Mouse (Mus musculus) urinary bladder, adult 2 months (tissue): ENCODE data around the gene Tspyl4. TPM values are rescaled to one million over a fixed set of nuclear protein-coding genes. Genes with fewer than 3 reads are reported as not detected.
"Not testable (repeated sequence)": the region's sequence is repeated elsewhere in the genome, so short reads cannot be mapped to it uniquely, and the experiment has no call there.

Experiments
- DNase-seq: peaks from one replicate; pipeline ENCODE4 v3.0.0; 2022; ENCODE audit warnings: low spot score
- polyA plus RNA-seq: library from polyadenylated mRNA; depleted of rRNA; stranded (reverse); fragments of >200 nt; gene quantifications from 2 replicates; pipeline ENCODE4 v1.2.3, GENCODE M21; 2012; rRNA removed

The Tspyl4 gene
- polyA plus RNA-seq, result 11.1 and 15.2 TPM in 2 replicates

GRCm38 (mm10) chr10:34297299-34297979, at the start of gene Tspyl4:
Gene Tspyl4 (plus strand): TSS chr10:34297442.
- peak; percentile 61 for DNase-seq

GRCm38 (mm10) chr10:34247757-34248156, 49.5 kb upstream of the Tspyl4 start:
- DNase-seq, result no peak

DNA sequence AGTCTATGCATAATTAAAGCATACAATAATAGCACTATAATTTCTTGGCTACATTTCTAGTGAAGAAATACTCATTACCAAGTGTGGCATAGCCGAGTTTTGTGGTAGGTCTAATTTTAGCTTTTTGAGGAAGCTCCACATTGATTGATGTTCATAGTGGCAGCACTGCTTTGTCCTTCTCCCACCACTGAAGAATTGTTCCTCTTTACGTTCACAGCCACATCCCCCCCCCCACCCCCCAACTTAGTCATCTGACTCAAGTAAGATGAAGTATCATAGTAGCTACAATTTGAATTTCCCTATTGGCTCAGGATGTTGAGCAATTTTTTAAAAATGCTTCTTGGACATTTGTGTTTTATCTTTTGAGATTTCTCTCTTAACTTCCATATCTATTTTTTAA, 47.6 kb upstream of the Tspyl4 start:
- DNase-seq, result no peak

GRCm38 (mm10) chr10:34252833-34253232, 44.4 kb upstream of the Tspyl4 start:
- DNase-seq, result not testable (repeated sequence)

- no peak for DNase-seq
These were observed 32.1 kb upstream of the Tspyl4 start for GRCm38 (mm10) chr10:34265106-34265505.

DNA sequence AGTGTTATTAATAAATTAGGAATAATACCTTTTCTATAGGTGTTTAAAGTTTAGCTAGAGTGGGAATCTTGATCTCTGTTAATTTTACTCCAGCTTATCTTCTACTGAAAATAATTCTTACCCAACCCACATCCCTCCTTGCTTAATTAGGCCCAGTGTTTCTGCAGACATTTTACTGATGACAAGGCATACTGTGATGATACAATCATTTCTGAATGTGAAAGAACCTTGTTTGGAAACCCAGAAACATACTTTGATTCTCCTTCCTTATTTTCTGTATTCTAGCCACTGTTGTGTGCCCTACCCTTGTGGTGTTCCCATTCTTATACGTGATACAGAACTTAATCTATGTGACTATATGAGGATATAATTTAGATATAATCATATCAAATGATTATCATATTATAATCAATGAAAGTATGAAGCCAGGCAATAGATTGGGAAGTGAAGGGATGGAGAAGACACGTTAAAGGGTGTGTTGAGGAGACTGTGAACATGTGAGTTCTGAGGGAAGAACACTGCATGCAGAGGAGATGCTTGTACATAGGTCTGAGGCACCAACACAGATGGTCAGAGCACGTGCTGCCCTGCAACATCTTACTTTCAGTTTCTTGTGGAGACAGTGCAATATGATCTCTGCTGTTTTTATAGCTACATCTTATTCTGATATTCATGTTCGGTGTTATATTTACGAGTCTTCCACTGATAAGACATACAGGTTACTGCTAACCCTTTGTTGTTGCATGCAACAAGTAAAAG, 29.8 kb upstream of the Tspyl4 start:
- no peak for DNase-seq

DNA sequence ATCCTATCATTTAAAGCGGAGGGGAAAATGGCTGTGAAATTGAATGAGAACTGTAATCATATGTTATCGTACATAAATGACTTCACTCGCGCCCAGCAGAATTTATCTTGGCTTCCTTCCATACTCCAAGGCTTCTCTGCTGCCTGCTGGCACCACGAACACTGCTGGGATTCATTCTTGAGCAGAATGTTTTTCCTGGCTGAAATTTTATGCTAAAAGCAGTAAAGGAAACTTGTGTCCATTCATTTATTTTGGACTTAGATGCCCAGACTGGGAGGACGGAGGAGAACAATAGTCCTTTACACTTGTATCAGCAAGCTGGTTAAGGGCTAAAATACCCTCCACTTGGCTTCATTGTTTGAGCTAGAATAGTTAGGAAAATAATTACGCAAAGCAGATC, 25.6 kb upstream of the Tspyl4 start:
- DNase-seq, result no peak

GRCm38 (mm10) chr10:34280591-34281175, 16.6 kb upstream of the Tspyl4 start:
- DNase-seq, result no peak

GRCm38 (mm10) chr10:34281211-34281961, 15.9 kb upstream of the Tspyl4 start:
- no peak for DNase-seq

GRCm38 (mm10) chr10:34281962-34282388, 15.3 kb upstream of the Tspyl4 start, which contains the start of gene Tspyl1:
Gene Tspyl1 (plus strand): TSS chr10:34282190.
- peak; percentile 97 for DNase-seq

GRCm38 (mm10) chr10:34282420-34283238, 14.6 kb upstream of the Tspyl4 start:
- DNase-seq, result no peak

DNA sequence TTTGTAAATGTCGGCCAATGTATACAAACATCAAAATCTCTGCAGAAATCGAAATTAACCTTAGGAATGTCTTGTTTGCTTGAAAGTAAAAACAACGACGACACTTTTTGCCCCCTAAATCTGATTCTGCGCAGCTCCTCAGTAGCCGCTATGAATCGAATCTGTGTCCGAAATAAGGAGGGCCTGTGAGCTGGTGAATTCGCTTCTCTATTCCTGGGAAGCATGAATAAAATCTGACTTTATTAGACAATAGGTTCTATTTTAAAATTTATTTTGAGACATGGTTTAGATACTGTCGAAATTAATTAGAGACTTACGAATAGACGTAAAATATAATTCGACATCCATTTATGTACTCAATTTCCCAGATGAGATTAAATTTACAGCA, 337 bp upstream of the Tspyl4 start:
- DNase-seq, result no peak

DNA sequence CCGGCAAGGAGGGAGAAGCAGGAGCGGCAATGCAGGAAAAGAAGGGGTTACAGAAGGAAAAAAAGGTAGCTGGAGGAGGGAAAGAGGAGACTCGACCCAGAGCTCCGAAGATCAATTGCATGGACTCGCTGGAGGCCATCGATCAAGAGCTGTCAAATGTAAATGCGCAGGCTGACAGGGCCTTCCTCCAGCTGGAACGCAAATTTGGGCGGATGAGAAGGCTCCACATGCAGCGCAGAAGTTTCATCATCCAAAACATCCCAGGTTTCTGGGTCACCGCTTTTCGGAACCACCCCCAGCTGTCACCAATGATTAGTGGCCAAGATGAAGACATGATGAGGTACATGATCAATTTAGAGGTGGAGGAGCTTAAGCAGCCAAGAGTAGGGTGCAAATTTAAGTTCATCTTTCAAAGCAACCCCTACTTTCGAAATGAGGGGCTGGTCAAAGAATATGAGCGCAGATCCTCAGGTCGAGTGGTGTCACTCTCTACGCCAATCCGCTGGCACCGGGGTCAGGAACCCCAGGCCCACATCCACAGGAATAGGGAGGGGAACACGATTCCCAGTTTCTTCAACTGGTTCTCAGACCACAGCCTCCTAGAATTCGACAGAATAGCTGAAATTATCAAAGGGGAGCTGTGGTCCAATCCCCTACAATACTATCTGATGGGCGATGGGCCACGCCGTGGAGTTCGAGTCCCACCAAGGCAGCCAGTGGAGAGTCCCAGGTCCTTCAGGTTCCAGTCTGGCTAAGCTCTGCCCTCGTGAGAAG, 925 bp downstream of the Tspyl4 start:
- DNase-seq, result no peak

- no peak for DNase-seq
These were observed 3.1 kb downstream of the Tspyl4 start for GRCm38 (mm10) chr10:34300368-34300767.

- no peak for DNase-seq
These were observed 9.8 kb downstream of the Tspyl4 start for GRCm38 (mm10) chr10:34307070-34307469.

GRCm38 (mm10) chr10:34309915-34310685, 12.9 kb downstream of the Tspyl4 start:
- DNase-seq, result no peak

GRCm38 (mm10) chr10:34312536-34312935, 15.3 kb downstream of the Tspyl4 start:
- no peak for DNase-seq

- DNase-seq, result no peak
These were observed 19.5 kb downstream of the Tspyl4 start for GRCm38 (mm10) chr10:34316571-34317216.

GRCm38 (mm10) chr10:34317217-34317606, 20.0 kb downstream of the Tspyl4 start:
- no peak for DNase-seq
